Mouse (Mus musculus): Measurements from ENCODE around the gene Gm10058. TPM values are rescaled to one million over a fixed set of nuclear protein-coding genes. Genes with fewer than 3 reads are reported as not detected.
"Not testable (repeated sequence)": the region's sequence is repeated elsewhere in the genome, so short reads cannot be mapped to it uniquely, and the experiment has no call there.

Gm10058 gene
- not detected for total RNA-seq (2021)
- long read RNA-seq: 0 reads

DNA sequence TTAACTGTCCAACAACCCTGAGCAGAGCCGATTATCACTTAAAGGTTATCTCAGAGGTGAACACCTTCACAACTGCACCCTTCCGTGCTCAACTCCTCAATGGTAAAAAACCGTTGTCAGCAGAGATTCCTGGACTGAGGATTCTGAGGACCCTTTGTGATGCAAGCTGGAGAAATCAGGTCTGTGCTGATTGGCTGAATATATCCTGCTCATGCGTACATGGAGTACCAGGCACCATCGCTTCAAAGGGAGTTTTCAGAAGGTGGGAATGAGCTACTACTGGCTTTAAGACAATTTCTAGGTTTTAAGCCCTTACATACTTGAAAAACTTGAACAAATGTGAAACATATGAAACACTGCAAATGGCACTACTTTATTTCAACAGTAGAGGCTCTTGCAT, at the start of gene Gm10058:
Gene Gm10058 (minus strand): TSS at position 101 of the 400 bp plus-strand sequence.
- not testable (repeated sequence) for DNase-seq (ENCODE audit: low spot score in 2 of 2)

All from layer of hippocampus, adult 18-20 months (tissue).